Mouse (Mus musculus): Measurements from ENCODE around the gene Fam193b. TPM values are rescaled to one million over a fixed set of nuclear protein-coding genes. Genes with fewer than 3 reads are reported as not detected.

Gene Fam193b
- polyA plus RNA-seq, 1 experiment from 2014 or later, result 24.9 TPM

GRCm38 (mm10) chr13:55513828-55514227 is 57.1 kb downstream of the Fam193b start:
- Histone ChIP-seq H3K4me2 (ENCODE audit: low read length) (peak overlapping the region; percentile 89), H3K9ac (ENCODE audit: low read depth, low read length) (peak overlapping the region; percentile 82; the same call in 1 of the 2 replicates), H3K27me3 (ENCODE audit: insufficient read depth, low read length) (peaks cover 5% of the 10 kb centered on the region; the same call in 1 of the 2 replicates), H3K9me3 (replicated peaks; ENCODE audit: low read length) (no peaks in the 10 kb centered on the region), H3K27ac (no peak overlapping the region), H3K4me1 (replicated peaks; ENCODE audit: insufficient read depth, low read length) (peaks cover 22% of the 10 kb centered on the region), H3K4me3 (replicated peaks; ENCODE audit: low read depth, low read length) (peak overlapping the region; percentile 90), H3K36me3 (ENCODE audit: insufficient read depth, low read length) (peaks cover under 1% of the 10 kb centered on the region; the same call in 1 of the 2 replicates)
- ATAC-seq (replicated peaks; ENCODE audit: low FRiP score, low read depth) (no peak), DNase-seq (ENCODE audit: low spot score) (no peak)
- 33% methylated on average over 9 of the region's 9 CpGs for WGBS
- TF ChIP-seq CTCF (IDR thresholded peaks at IDR 0.05; ENCODE audit: low read depth), result no peak

GRCm38 (mm10) chr13:55513111-55513748 is 57.7 kb downstream of the Fam193b start, which contains the start of gene Pdlim7:
Gene Pdlim7 (minus strand): TSS chr13:55513676.
- Histone ChIP-seq H3K27ac (peak within 1 kb of the TSS; percentile 86), H3K9ac (ENCODE audit: low read depth, low read length) (peak within 1 kb of the TSS; percentile 82), H3K36me3 (ENCODE audit: insufficient read depth, low read length) (peaks cover 6% of the 10 kb centered on the region; the same call in 1 of the 2 replicates), H3K27me3 (ENCODE audit: insufficient read depth, low read length) (peaks cover 5% of the 10 kb centered on the region; the same call in 1 of the 2 replicates), H3K4me1 (replicated peaks; ENCODE audit: insufficient read depth, low read length) (peaks cover 22% of the 10 kb centered on the region), H3K9me3 (replicated peaks; ENCODE audit: low read length) (no peaks in the 10 kb centered on the region), H3K4me2 (ENCODE audit: low read length) (peak within 1 kb of the TSS; percentile 89), H3K4me3 (replicated peaks; ENCODE audit: low read depth, low read length) (peak within 1 kb of the TSS; percentile 90)
- WGBS, result under 1% methylated on average over 54 of the region's 55 CpGs
- ATAC-seq (replicated peaks; ENCODE audit: low FRiP score, low read depth), result peak; percentile 79
- DNase-seq (ENCODE audit: low spot score), result peak; percentile 91
- peak; percentile 87 for TF ChIP-seq CTCF (IDR thresholded peaks at IDR 0.05; ENCODE audit: low read depth)

GRCm38 (mm10) chr13:55512379-55513031 is 58.4 kb downstream of the Fam193b start:
- peaks cover 5% of the 10 kb centered on the region; the same call in 1 of the 2 replicates for H3K27me3 ChIP-seq (ENCODE audit: insufficient read depth, low read length)
- H3K27ac ChIP-seq, result peak overlapping the region; percentile 86
- H3K9ac ChIP-seq (ENCODE audit: low read depth, low read length), result peak overlapping the region; percentile 82
- H3K36me3 ChIP-seq (ENCODE audit: insufficient read depth, low read length), result peaks cover 11% of the 10 kb centered on the region; the same call in 1 of the 2 replicates
- peak; percentile 62 for ATAC-seq (replicated peaks; ENCODE audit: low FRiP score, low read depth)
- 1% methylated on average over 25 of the region's 25 CpGs for WGBS
- no peaks in the 10 kb centered on the region for H3K9me3 ChIP-seq (replicated peaks; ENCODE audit: low read length)
- peak overlapping the region; percentile 89 for H3K4me2 ChIP-seq (ENCODE audit: low read length)
- H3K4me3 ChIP-seq (replicated peaks; ENCODE audit: low read depth, low read length), result peak overlapping the region; percentile 90
- no peak for TF ChIP-seq CTCF (IDR thresholded peaks at IDR 0.05; ENCODE audit: low read depth)
- peak; percentile 83 for DNase-seq (ENCODE audit: low spot score)
- peaks cover 22% of the 10 kb centered on the region for H3K4me1 ChIP-seq (replicated peaks; ENCODE audit: insufficient read depth, low read length)

GRCm38 (mm10) chr13:55511492-55511861 is 59.4 kb downstream of the Fam193b start:
- 0 out of 2 replicates have a peak overlapping the region, but pooled peaks have one; percentile 13 for H3K9ac ChIP-seq (ENCODE audit: low read depth, low read length)
- DNase-seq (ENCODE audit: low spot score) (no peak), ATAC-seq (replicated peaks; ENCODE audit: low FRiP score, low read depth) (no peak)
- no peak for TF ChIP-seq CTCF (IDR thresholded peaks at IDR 0.05; ENCODE audit: low read depth)
- peak overlapping the region; percentile 90 for H3K4me3 ChIP-seq (replicated peaks; ENCODE audit: low read depth, low read length)
- no peaks in the 10 kb centered on the region for H3K9me3 ChIP-seq (replicated peaks; ENCODE audit: low read length)
- peaks cover 21% of the 10 kb centered on the region; the same call in 1 of the 2 replicates for H3K36me3 ChIP-seq (ENCODE audit: insufficient read depth, low read length)
- H3K4me1 ChIP-seq (replicated peaks; ENCODE audit: insufficient read depth, low read length), result peaks cover 22% of the 10 kb centered on the region
- H3K4me2 ChIP-seq (ENCODE audit: low read length), result peak overlapping the region; percentile 89
- peaks cover 5% of the 10 kb centered on the region; the same call in 1 of the 2 replicates for H3K27me3 ChIP-seq (ENCODE audit: insufficient read depth, low read length)
- H3K27ac ChIP-seq, result peak overlapping the region; percentile 86
- 38% methylated on average over 5 of the region's 5 CpGs for WGBS

- ATAC-seq (replicated peaks; ENCODE audit: low FRiP score, low read depth) (peak; percentile 63), DNase-seq (ENCODE audit: low spot score) (peak; percentile 91)
- peak; percentile 27; the same call in 1 of the 2 replicates for TF ChIP-seq CTCF (IDR thresholded peaks at IDR 0.05; ENCODE audit: low read depth)
- H3K4me1 ChIP-seq (replicated peaks; ENCODE audit: insufficient read depth, low read length), result peaks cover 22% of the 10 kb centered on the region
- 13% methylated on average over 6 of the region's 6 CpGs for WGBS
- peaks cover 5% of the 10 kb centered on the region; the same call in 1 of the 2 replicates for H3K27me3 ChIP-seq (ENCODE audit: insufficient read depth, low read length)
- peak overlapping the region; percentile 13; the same call in 1 of the 2 replicates for H3K9ac ChIP-seq (ENCODE audit: low read depth, low read length)
- H3K9me3 ChIP-seq (replicated peaks; ENCODE audit: low read length), result no peaks in the 10 kb centered on the region
- H3K4me3 ChIP-seq (replicated peaks; ENCODE audit: low read depth, low read length), result peak overlapping the region; percentile 90; the same call in 1 of the 2 replicates
- peaks cover 27% of the 10 kb centered on the region; the same call in 1 of the 2 replicates for H3K36me3 ChIP-seq (ENCODE audit: insufficient read depth, low read length)
- H3K27ac ChIP-seq, result peak overlapping the region; percentile 86
- peak overlapping the region; percentile 89 for H3K4me2 ChIP-seq (ENCODE audit: low read length)
Measured at GRCm38 (mm10) chr13:55510668-55511491, 60.0 kb downstream of the Fam193b start.

All from kidney, postnatal 0 days (tissue).